Mouse (Mus musculus): ENCODE measurements at regions not wholly inside any gene's neighbourhood (a gene's known extent, or its start where the extent isn't known, plus 50 kb on each side); places are given as distances from the start of the nearest gene placed in this dataset.
"Not testable (repeated sequence)": the region's sequence is repeated elsewhere in the genome, so short reads cannot be mapped to it uniquely, and the experiment has no call there.

DNA sequence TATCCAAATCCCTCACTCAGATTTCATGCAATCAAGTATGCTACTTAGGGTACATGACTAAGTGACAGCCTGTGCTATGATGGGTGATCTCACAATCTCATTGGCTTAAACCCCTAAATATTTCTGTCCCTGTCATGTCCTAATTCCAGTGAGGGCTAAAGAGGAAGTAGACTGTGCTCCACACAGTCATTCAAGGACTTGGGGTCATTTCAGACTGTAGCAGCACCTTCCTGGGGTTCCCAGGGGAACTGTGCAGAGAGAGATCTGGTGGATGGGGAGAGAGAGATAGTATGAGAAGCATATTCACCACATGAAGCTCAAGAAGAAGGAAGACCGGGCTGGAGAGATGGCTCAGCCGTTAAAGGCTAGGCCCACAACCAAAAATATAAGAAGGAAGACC is 100.7 kb downstream of the H2al2a start:
- no peak for DNase-seq (ENCODE audit: low read depth)

- not testable (repeated sequence) for DNase-seq (ENCODE audit: low read depth)
Observed at GRCm38 (mm10) chr2:17892661-17893060, 104.1 kb downstream of the H2al2a start.

DNA sequence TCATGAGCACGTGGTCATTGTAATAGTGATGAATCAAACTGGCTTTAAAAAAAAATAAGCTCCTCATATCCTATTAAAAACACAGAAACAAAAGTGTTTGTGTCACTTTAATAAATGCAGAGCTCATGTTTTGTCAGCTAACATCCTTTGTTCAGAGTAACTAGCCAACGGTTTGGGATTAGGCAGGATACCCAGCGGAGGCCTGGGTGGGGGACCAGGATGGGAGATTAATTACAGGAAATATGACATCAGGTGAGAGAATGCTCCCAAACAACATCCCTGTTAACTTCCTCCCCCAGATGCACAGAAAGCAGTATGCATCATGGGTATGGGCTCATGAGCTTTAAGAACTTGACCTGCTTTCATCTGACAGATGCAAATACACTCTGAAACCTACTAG is 109.1 kb downstream of the H2al2a start:
- DNase-seq (ENCODE audit: low read depth): no peak

DNA sequence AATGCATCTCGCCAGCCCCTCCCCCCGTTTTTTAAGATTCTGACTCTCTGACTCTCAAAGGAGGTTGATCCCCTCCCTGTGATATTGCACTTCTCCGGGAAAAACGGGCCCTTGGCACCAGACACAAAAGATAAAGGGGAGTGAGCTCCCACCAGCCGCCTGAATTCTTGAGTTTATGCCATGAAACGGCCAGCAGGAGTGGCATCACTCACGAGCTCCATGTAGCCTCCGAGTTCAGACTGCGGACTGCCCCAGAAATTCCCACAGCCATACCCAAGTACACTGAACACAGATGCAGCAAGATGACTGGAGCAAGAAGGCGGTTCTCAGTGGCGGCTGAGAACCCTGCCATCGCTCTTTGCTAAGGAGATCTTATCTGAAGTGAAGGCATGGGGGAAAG is 114.4 kb downstream of the H2al2a start:
- no peak for DNase-seq (ENCODE audit: low read depth)

- DNase-seq (ENCODE audit: low read depth): no peak
Observed at GRCm38 (mm10) chr2:17880800-17881717, 115.7 kb downstream of the H2al2a start.

GRCm38 (mm10) chr2:17877901-17878300 is 118.9 kb downstream of the H2al2a start:
- DNase-seq (ENCODE audit: low read depth): no peak

DNA sequence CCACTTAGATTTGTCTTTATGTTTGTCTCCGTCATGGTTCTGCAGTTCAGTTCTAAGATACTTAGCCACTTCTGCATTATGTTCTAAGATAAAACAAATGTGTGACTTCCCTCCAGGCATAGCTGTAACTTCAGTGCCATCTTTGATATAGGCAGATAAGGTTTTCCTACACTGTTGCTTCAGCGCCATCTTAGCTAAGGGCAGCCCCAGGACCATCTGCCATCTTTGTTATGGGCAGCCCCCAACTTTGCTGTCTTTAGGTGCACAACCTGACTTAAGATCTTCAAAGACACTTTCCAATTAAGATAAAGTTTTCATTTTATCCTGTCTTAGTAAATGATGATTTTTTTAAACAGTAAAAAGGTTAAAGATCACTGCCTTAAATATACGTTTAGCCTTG is 119.8 kb downstream of the H2al2a start:
- DNase-seq (ENCODE audit: low read depth): no peak

DNA sequence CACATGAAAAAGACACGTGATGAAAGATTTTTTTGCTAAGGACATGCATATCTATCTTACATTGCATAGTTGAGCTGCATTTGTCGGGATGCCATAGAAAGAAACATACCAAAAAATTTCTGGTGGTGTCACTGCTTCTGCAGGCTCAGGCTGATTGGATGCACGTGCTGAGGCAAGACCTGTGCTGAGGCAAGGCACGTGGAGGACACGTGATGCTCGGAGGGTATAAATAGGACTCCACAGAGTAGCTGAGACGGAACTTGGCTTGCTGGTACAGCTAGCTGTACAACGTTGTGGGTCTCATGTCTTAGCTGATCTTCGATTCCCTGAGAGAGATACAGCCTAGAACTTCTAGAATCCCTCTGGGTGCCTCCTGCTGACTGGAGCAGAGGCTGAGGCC is 120.6 kb downstream of the H2al2a start:
- no peak for DNase-seq (ENCODE audit: low read depth)

GRCm38 (mm10) chr2:17870562-17870961 is 126.2 kb downstream of the H2al2a start:
- DNase-seq (ENCODE audit: low read depth): no peak

- DNase-seq (ENCODE audit: low read depth): no peak
Observed at GRCm38 (mm10) chr2:17868145-17868544, 128.6 kb downstream of the H2al2a start.

DNA sequence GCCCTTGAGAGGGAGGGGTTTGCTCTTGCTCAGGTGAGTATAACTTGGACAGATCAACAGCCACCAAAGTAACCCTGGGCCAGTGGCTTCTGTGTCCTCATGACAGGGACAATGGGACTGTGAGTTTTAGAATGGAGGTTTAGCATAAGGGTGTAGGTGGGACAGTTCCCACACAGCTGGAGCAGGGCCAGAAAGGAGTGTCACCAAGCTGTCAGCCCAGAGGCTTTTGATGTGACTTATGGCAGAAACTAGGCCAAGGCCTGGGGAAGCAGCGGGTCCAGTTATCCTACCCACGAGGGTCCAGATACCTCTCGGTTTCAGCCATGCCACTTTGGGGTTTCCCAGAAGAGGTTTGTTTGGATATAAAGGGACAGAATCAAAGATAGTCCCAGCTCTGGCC is 129.4 kb downstream of the H2al2a start:
- no peak for DNase-seq (ENCODE audit: low read depth)

DNA sequence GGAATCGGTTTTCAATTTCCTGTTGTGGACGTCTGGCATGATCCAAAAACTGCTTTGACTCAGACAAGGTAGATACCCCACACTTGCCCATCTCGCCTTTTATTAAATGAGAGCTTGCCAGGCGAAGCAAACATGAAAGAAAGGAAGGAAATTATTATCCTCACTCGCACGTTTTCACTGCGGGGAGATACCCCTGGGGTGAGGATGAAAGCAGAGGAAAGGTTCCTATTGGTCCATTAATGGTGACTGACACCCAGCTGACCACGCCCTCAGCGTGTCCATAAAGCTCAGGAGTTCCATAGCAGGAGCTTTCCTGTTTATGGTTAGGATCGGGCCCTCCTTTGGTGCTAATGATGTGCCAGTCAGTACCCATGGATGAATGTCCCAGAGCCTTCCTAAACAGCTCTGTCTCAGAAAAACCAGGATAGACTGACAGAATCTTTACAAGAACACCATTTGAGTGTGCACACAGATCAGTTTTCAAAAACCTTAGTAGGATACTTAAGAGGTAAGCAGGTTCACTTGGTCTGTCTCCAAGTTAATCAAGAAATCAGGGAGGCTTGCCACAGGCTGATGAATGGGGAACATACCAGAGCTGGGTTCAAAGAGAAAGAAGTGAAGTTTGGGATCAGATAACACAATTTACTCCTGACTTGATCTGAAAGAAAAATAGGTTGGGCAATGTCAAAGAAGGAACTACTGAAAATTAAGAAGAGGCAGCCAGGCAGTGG is 130.7 kb upstream of the Nebl start:
- DNase-seq (ENCODE audit: low read depth): no peak

DNA sequence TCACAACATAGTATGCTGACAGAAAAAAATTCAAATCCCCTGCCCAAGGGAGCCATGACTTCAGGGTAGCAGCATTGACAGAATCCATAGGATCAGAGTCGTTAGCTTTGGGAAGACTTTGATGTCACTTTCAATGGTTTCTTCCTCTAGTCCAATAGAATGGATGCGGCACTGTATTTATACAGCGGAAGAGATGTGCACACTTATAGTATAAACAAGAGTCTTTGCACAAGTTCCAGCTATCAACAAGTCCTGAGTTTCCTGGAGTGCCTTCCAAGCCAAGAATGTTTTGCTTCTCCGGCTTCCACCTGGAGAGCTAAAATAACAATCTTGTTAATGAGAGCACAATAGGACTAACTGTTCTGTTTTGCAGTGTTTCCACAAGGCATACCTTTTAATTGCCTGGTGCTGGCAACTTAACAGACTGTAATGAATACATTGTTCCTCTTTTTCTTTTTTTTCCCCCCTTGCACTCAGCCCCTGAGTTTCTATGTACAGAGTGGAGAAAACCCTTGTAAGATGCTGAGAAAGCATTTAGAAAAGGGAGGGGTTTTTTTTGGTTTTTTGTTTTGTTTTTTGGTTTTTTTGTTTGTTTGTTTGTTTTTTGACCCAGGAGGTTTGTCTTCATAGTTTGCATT is 129.8 kb upstream of the Nebl start:
- DNase-seq (ENCODE audit: low read depth): no peak

- no peak for DNase-seq (ENCODE audit: low read depth)
Observed at GRCm38 (mm10) chr2:17859234-17859633, 128.0 kb upstream of the Nebl start.

DNA sequence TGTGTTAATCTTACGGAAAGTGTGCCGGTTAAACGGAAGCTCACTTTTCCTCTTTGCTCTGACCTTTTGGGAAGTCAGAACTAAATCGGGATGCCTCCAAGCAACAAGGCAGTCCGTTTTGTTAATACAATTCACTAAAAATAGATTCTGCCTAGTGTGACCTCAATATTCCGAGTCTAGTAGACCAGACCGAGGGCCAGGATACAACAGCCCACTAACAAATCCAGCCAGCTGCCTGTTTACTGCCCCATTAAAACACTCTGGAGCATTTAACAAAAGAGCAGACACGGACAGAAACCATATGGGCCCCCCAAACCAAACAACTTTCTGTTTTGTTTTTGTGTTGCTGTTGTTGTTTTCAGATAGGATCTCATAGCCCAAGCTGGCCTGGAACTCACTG is 127.1 kb upstream of the Nebl start:
- DNase-seq (ENCODE audit: low read depth): no peak

GRCm38 (mm10) chr2:17855566-17856264 is 124.5 kb upstream of the Nebl start:
- no peak for DNase-seq (ENCODE audit: low read depth)

- no peak for DNase-seq (ENCODE audit: low read depth)
Observed at GRCm38 (mm10) chr2:17854088-17854487, 122.8 kb upstream of the Nebl start.

- no peak for DNase-seq (ENCODE audit: low read depth)
Observed at GRCm38 (mm10) chr2:17853500-17854011, 122.3 kb upstream of the Nebl start.

- no peak for DNase-seq (ENCODE audit: low read depth)
Observed at GRCm38 (mm10) chr2:17852740-17853499, 121.7 kb upstream of the Nebl start.

GRCm38 (mm10) chr2:17850741-17851140 is 119.5 kb upstream of the Nebl start:
- DNase-seq (ENCODE audit: low read depth): no peak

GRCm38 (mm10) chr2:17849267-17849666 is 118.0 kb upstream of the Nebl start:
- peak; percentile 24 for DNase-seq (ENCODE audit: low read depth)

Measured in 416B (cell line).